Mouse (Mus musculus) ES-Bruce4 (cell line): ENCODE measurements at regions not wholly inside any gene's neighbourhood (a gene's known extent, or its start where the extent isn't known, plus 50 kb on each side); places are given as distances from the start of the nearest gene placed in this dataset.

Experiments
- CTCF ChIP-seq: IDR thresholded peaks from one replicate; pipeline ENCODE4 v1.8.1; 2011; ENCODE audit warnings: low read depth, low read length
- EP300 ChIP-seq: IDR thresholded peaks from 2 replicates; pipeline ENCODE4 v1.6.1; 2011; ENCODE audit warnings: low read depth, low read length; ENCODE audit not compliant: insufficient read depth
- POLR2A ChIP-seq: IDR thresholded peaks from one replicate; pipeline ENCODE4 v1.8.1; 2011; ENCODE audit warnings: low read length; ENCODE audit not compliant: insufficient read depth

DNA sequence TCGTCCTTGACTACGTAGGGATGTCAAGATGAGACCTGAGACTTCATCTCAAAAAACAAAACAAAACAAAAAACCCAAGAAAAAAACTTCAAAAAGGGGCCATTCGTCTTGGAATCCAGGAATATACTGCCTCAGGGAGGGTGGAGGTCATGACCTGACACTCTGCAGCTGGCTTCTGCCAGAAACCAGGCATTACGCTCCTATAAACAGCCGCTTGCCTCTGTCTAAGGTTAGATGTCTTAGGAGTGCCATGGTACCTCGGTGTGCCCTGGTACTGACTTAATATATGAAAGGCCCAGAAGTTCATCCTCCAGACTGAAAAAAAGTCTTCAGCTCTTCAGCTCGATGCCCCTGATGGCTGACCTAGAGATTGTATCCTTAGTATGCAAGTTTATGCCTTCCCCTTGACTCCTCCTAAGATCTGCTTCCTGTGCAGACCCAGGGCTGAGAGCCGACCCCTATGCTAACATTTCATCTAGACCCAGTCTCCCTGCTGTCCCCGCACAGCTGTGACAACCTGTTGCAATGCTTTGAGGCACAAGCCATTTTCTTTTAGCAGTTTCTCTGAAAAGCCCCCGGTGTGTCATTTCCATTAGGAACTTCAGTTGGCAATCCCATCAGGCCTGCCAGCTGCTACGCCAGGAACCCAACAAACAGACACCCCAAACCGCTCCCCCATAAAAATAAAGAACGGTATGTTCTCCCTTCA is 66.7 kb downstream of the Spesp1 start:
- TF ChIP-seq POLR2A (no peak), CTCF (no peak), EP300 (no peak)
